Mouse (Mus musculus): Measurements from ENCODE around the gene Lmf2.

The Lmf2 gene

DNA sequence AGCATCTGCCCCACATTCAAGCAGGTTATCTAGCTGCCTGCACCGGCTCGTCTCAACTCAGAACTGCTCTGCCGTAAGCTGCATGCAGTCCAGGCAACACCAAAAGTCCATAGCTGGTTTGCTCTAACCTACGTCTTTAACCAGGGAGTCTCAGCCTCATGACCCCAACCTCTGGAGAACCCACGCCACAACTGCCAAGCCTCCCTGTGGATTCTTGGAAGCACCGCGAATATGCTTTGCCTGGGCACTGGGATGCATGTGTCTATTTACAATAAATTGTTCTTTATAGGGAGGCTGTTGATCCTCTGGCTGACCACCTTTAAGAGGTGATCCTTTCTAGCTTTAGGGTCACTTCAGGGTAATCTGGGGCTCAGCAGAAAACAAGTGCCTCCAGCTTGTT lies 17.1 kb upstream of the Lmf2 start:
- no peak for DNase-seq (ENCODE audit: low read depth, low spot score)

DNA sequence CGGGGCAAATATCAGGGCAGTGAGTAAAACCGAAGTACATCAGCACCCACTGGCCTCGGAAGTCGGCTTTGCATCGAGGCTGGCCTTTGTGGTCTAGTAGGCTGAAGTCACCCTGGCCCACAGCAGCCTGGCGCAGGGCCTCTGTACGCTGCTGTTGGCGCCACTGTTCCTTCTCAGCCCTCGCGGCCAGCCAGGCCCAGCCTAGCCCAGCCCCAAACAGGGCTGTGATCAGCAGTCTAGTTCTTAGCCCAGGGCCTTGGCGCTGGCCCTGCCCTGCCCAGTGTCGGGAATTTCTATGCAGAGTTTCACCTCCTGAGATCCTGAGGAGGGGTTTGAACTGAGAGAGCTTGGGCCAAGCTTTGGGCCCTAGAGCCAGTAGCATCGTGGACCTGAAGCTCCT lies 16.6 kb upstream of the Lmf2 start:
- DNase-seq (ENCODE audit: low read depth, low spot score), result no peak

DNA sequence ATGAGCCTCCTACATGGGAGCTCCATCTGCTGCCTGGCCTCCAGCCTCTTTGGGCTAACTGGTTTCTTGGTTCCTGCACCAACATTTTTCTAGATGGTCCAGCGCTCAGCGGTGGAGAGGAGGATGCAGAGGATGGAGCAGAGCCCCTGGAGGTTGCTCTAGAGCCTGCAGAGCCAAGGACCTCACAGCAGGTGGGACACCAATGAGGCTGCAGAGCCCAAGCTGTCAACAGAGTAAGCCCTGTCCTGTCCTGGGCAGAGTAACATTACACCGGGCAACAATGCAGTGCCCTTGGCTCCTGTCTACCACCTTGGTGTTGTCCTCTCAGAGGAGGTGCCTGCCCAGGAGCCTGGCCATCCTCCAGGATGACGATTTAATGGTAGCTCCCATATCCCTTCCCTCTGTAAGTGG lies 9.7 kb upstream of the Lmf2 start:
- DNase-seq (ENCODE audit: low read depth, low spot score), result no peak

DNA sequence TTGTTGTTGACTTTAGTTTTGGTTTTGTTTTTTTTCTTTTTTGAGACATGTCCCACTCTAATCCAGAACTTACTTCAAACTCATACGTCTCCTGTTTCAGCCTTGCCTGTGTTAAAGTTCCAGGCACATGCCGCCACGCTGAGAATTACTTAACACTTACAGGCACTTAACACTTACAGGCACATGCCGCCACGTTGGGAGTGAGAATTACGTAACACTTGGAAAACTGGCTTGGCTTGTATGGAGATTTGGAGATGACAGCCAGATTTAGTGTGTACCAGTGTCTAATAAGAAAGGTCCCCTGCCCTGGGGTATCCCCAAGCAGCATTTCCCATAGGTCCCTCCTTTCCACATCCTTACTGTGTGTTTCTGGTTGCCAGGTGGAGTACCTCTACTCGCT lies 7.6 kb upstream of the Lmf2 start:
- no peak for DNase-seq (ENCODE audit: low read depth, low spot score)

DNA sequence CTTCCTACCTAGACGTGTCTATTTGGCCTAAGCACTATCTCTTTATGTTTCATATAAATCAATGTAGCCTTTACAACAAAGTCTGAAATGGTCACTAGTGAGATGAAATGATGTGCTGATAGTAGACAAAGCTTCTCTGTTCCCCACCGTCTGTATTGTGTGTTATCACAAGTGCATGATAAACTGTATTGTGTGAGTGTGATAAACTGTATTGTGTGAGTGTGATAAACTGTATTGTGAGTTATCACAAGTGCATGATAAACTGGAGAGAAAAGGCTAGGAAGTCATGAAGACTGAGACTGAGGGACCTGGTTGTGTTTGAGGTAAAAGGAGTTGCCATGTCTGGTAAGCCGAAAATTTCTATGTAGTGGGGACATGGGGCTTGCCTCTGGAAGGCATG lies 3.3 kb upstream of the Lmf2 start:
- DNase-seq (ENCODE audit: low read depth, low spot score), result no peak

DNA sequence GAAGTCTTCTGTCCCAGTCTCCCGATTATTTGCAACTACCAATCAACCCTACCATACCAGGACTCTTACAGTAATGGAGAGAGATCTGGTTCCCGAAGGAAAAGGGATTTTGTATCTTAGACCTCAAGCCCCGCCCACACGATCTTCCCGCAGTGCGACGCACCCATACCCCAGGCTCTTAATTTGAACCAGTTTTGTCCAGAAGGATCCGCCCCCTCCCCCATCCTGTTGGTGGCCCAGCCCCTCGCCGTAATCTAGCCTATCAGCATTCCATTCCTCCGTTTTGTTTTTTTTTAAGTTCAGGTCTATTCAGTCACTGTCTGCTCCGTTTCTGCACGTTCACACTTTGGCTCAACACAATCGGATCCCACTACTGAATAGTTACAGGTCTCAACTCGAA lies 913 bp upstream of the Lmf2 start:
- DNase-seq (ENCODE audit: low read depth, low spot score), result peak; percentile 98

DNA sequence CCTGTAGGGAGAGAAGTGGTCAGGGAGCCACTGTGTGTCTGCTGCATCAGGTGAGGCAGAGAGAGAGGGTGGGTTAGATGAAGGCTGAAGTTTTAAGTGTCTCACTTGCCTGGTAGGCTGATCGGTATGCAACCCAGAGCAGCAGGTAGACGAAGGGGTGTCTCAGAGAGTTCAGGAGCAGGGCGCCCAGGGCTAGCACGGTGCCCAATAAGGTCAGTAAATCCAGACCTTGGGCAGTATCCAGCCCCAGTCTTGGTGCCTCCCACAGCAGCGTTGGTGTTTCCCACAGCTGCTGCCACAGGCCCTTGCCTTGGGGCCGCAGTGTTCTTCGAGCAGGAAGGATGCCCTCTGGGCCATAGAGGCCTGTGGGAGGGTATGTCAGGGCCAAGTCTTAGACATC lies 1.0 kb downstream of the Lmf2 start:
- no peak for DNase-seq (ENCODE audit: low read depth, low spot score)

DNA sequence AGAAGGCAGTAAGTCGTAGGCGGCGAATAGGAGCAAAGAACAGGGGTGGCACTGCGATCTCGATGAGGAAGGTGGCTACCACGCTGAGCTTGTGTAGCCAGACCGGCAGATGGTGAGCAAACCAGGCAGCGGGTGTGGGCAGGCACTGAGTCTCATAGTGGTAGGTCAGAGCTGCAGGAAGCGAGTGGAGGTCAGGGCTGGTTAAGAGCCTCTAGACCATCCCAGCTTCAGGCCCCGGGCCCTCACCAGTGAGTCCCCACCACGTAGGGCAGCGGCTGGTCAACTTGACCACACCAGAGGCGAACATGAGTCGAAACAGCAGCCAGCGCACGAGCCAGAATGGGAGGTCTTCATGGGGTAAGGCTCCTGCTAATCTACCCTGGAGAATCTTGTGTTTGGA lies 1.6 kb downstream of the Lmf2 start:
- no peak for DNase-seq (ENCODE audit: low read depth, low spot score)

DNA sequence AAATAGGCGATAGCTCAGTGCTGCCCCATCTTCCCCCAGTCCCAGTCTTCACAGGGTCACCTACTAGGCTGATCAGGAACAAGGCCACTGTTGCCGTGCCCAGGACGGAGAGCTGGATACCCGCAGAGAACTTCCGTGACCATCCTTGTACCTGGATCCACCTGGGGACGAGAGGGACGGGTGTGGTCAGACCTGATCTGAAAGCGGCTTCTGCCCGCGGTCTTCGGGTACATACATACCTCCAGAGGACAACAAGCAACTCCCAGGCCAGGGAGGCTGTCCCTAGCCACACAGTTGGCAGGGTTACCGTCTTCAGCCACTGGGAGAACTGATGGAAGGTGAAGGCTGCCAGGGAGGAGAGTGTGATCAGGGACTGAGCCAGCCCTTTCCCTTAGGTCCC lies 2.7 kb downstream of the Lmf2 start:
- DNase-seq (ENCODE audit: low read depth, low spot score), result no peak

DNA sequence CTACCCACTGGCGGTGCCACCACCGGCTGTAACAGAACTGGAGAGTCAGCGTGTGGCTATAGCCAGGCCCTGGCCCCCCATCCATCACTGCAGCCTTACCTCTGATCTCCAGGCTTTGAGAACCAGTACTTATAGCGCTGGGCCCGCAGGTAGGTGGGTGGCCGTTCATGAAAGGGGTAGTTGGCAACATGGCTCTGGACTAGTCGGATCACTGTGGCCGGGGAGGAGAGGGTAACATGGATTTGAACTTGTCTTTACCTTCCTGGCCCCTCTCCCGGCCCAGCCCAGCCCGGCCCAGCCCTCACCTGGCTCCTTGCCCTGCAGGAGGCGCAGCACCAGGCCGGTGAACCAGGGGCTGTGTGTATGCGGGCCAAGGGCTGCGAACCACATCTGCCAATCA lies 3.4 kb downstream of the Lmf2 start:
- DNase-seq (ENCODE audit: low read depth, low spot score), result no peak

DNA sequence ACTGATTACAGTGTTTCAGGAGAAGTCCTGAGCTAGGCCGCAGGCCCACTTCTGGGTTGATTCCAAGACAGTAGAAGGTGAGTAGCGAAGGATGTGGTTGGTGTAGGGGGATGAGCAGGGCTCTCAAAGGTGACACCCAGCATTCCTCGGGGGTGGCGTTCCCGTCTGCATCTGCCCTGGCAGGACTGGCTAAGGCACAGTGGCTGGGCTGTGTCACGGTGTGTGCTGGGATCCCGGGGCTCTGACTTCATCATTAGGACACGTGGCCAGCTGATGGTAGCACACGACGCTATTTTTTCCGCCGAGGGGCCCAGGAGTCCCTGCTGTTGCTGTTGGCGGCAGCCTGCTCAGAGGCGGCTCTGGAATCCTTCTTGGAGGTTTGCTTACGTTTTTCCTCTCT lies 4.2 kb downstream of the Lmf2 start:
- DNase-seq (ENCODE audit: low read depth, low spot score), result no peak

DNA sequence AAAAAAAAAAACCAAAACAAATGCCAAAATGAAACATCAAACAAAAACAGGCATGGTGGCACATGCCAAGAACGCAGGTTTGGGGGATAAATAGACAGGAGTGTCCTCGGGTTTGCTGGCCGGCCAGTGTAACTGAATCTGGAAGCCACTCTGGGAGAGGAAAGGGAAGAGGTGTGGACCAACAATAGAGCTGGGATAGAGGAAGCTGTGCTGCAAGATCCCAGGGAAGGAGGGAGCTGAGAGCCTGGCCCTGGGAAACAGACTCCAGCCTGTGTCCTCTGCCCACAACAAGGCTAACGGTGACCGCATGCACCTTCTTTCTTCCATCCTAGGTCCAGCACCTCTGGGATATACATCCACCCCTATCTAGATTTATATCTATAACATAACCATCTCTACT lies 5.0 kb downstream of the Lmf2 start:
- no peak for DNase-seq (ENCODE audit: low read depth, low spot score)

DNA sequence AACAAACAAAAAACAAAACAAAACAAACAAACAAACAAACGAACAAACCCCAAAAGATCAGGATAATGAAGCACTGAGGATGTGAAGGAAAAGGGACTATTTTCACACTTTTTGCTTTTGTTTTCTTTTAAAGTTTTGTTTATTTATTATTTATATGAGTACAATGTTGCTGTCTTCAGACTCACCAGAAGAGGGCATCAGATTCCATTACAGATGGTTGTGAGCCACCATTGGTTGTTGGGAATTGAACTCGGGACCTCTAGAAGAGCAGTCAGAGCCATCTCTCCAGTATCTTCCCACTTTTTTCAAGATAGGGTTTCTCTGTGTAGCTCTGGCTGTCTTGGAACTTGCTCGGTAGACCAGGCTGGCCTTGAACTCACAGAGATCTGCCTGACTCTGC lies 12.1 kb downstream of the Lmf2 start:
- peak; percentile 47 for DNase-seq (ENCODE audit: low read depth, low spot score)

DNA sequence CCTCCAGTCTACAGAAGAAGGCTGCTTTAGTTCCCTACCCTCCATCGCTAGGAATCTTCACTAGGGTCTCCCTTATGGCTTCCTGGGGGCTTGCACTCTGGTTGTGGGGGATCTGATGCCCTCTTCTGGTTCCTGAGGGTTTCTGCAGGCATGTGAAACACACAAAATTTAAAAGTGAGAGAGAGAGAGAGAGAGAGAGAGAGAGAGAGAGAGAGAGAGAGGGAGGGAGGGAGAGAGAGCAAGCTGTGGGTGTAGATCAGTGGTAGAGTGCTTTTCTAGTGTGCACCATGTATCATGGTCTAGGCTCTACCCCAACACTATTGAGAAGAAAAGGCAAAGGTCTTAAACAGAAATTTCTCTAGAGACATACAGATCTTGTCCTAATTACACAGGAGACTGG lies 13.8 kb downstream of the Lmf2 start:
- DNase-seq (ENCODE audit: low read depth, low spot score), result peak; percentile 35

DNA sequence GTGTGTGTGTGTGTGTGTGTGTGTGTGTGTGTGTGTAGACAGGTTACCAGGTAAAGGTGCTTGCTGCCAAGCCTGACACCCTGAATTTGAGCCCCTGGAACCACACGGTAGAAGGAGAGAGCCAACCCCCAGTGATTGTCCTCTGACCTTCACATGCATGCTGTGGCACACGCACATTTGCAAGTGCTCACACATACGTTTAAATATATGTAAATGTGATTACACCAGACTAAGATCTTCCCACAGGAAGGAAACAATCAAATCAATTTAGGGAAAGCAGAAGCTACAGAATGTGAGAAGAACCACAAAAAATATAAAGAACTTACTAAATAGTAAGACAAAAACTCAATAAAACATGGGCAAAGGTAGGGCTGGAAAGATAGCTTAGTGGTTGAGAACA lies 15.3 kb downstream of the Lmf2 start:
- DNase-seq (ENCODE audit: low read depth, low spot score), result no peak

DNA sequence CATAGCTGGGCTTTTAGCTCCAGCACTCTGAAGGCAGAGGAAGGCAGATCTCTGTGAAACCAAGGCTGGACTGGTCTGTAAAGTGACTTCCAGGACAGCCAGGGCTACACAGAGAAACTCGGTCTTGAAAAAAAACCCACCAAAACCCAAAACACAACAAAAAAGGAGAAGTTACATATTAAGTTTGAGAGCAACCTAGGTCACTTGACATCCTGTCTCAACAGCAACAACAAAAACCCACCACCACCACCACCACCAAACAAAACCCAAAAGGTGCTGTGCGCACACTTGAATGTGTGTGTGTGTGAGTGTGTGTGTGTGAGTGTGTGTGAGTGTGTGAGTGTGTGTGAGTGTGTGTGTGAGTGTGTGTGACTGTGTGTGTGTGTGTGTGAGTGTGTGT lies 15.8 kb downstream of the Lmf2 start:
- DNase-seq (ENCODE audit: low read depth, low spot score), result no peak

DNA sequence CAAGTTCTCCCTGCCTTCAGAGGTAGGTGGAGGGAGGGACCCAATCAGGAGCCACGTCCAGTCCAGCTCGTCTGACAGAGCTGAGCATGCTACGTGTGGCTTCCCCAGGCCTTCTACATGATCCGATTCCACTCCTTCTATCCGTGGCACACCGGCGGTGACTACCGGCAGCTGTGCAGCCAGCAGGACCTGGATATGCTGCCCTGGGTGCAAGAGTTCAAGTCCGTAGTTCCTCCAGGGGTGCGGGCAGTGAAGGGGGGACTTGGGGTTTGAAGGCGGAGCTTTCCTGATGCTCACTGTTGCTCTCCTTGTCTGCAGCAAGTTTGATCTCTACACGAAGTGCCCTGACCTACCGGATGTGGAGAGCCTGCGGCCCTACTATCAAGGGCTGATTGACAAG lies 19.0 kb downstream of the Lmf2 start:
- no peak for DNase-seq (ENCODE audit: low read depth, low spot score)

DNA sequence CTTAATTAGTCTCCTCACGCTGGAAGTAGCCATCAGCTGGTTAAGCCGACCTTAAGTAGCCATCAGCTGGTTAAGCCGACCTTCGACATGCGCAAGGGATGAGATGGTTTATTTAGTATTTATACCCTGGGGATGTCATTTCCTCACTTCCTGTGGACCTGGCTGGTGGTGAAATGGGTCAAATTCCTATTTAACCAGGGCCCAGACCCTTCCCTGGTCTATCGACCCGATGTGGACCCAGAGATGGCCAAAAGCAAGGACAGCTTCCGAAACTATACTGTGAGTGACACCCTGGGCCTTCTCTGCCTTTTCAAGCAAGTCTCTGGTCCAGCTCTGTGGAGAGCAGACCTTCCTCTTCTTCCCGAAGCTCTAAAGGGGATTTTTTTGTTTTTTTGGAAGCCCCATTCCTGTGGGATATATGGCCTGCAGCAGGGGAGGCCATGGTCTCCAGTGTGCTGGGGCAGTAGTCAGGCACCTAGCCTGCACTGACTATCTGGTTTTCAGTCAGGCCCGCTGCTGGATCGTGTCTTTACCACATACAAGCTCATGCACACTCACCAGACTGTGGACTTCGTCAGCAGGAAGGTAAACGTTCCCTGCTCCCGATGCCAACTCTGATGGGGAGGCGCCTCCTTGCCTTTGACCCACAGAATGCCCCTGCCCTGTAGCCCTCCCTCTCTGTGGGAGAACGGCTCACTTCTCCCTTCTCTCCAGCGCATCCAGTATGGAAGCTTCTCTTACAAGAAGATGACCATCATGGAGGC lies 20.5 kb downstream of the Lmf2 start:
- DNase-seq (ENCODE audit: low read depth, low spot score), result no peak

DNA sequence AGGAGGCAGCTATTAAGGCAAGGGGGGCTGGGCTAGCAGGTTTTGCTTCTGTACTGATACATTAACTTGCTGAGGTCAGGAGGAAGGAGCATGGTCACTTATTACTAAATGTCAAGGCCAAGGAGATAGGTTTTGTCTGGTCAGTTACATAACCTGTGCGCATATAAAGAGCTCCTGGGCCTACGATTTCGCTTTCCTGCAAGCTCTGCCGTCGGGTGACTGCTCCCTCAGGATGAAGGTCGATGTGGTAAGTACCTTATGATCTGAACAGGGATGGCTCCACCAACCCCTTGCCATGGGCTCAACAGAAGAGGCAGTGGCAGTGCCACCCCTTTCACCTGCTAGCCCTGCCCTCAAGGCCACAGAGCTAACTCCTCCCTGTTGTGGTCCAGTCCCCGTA lies 21.2 kb downstream of the Lmf2 start, which contains the start of gene Miox:
Gene Miox (plus strand): TSS at position 128 of the 400 bp plus-strand sequence.
- no peak for DNase-seq (ENCODE audit: low read depth, low spot score)

DNA sequence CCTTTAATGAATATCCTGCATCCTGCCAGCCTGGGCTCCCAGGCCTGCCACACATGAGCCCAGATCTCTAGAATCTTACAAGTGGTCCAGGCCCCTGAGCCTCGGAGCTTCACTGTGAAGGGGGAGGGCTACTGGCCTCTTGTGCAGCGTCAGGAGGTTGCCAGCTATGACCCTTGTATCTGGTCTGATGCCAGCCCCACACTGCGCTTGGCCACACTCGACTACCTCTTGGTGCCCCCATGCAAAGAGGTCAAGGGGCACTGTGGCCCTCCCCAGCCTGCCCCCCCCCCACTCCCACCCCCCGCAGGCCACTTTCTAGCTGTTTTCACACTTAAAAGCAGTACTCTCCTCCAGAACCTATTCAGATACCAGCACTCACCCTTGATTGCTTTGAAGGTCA lies 29.0 kb downstream of the Lmf2 start:
- DNase-seq (ENCODE audit: low read depth, low spot score), result no peak

DNA sequence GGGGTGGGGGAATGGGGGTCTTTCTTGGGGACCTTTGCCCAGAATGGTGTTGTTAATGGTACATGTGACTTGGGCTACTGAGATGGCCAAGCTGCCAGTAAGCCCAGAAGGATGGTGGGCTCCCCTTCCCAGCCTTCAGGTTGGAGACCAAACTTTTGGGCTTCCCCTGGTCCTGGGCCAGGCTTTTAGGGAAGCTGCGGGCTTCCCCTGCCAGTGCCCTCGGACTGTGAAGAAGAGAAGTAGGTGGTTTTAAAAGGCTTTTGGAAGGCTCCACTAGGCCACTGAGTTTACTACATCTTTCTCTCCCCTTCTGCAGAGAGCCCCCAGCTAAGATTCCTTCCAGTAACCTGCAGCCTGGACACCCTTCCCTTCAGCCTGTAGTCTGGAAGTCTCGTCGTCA lies 31.8 kb downstream of the Lmf2 start:
- DNase-seq (ENCODE audit: low read depth, low spot score), result no peak

DNA sequence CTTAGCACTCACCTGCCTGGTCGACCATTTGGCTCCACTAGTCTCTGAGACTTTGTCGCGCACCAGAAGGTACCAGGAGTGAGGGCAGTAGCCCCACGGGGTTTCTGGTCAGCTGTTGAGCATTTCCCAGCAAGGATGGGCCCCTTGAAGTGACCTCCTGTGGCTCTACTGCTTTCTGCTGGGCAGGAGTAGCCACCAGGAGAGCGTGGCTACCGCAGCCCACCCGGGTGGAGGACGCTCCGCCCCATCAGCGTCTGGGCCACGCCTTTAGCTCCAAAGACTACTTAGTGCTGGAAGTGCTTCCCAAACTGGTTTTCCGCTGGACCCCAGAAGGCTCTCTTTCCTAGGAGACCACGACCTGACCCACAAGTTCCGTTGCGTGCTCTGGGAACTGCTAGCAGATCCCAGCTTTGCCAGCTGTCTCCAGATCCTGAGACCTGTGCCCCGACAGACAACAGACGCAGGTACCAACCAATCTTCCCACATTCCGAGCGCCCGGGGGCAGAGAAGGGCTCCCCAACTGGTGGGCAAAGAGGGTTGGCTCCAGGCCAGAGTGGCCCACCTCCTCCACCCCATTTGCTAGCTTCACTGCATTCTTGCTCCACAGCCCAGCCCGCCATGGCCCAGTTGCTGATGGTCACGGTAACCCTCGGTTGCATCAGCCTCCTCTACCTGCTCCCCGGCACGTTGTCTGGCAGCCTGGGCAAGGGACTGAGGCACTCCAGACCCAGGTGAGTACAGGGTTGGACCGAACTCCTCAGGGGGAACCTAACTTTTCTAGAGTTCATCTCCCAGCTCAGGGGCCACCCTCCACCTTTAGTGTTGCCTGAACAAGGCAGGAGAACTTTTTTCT lies 32.6 kb downstream of the Lmf2 start, which contains the start of gene Adm2:
Gene Adm2 (plus strand): TSS at position 51 of the 853 bp plus-strand sequence.
- peak; percentile 55 for DNase-seq (ENCODE audit: low read depth, low spot score)

DNA sequence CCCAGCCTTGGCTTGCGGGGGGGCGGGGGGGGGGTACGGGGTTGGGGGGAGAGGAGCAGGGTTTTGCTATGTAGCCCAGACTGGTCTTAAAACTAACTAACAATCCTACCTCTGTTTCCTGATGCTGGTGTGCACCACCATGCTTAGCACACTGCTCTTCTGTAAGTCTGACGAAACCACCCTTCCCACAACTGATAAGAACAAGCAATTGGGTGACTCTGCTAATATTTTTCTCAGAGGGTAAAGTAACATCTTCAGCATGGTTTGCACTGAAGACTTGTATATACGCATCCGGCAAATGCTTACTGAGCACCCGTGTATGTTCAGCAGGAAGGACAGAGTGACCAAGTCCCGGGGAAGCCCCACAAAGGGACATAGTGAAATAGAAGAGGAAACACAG lies 34.2 kb downstream of the Lmf2 start:
- no peak for DNase-seq (ENCODE audit: low read depth, low spot score)
